In the genomic region with DNA sequence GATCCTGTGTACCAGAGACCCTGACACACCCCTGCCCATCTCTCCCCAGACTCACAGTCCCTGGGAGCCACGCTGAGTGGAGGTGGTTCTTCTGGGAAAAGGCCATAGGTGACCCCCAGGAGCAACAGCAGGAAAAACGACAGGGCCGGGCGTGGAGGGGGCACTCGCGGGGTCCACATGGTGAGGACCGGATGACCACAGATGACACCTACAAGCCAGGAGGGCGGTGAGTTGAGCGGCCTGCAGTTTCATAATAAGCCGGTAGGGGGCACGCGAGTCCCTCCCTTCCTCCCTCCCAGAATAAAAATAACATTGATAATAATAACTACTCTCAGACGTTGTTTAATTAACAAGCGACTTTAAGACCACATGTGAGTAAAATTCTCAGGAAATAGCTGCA, we compare ENCODE assay signal across 8 mouse cellular contexts. TPM values are rescaled to one million over a fixed set of nuclear protein-coding genes. Genes with fewer than 3 reads are reported as not detected.
A peak's percentile ranks its signal among the peaks of the same experiment; 100 is the strongest.
DNase-seq lines count a peak whose midpoint lies in the region; ATAC-seq and TF ChIP-seq lines count a peak whose summit lies in the region.

No protein-coding gene starts in this region.

- no peak overlapping the region for H3K9ac ChIP-seq in forebrain, embryonic 14.5 days (ENCODE audit: low read length)
- H3K9ac ChIP-seq in forebrain, embryonic 16.5 days (replicated peaks; ENCODE audit: low read depth, low read length): no peak overlapping the region

- H3K4me1 ChIP-seq in forebrain, embryonic 14.5 days (ENCODE audit: control insufficient read depth, insufficient read depth, low read length): 0 out of 2 replicates have a peak, but pooled peaks cover 7% of the 10 kb centered on the region
- peaks cover 13% of the 10 kb centered on the region for H3K4me1 ChIP-seq in forebrain, embryonic 16.5 days (replicated peaks; ENCODE audit: control insufficient read depth, insufficient read depth, low read length)

- H3K36me3 ChIP-seq in forebrain, embryonic 14.5 days (ENCODE audit: control insufficient read depth, insufficient read depth, low read length): peaks cover 18% of the 10 kb centered on the region
- peaks cover 4% of the 10 kb centered on the region; the same call in 1 of the 2 replicates for H3K36me3 ChIP-seq in forebrain, embryonic 16.5 days (ENCODE audit: control insufficient read depth, insufficient read depth)
- H3K36me3 ChIP-seq in C2C12 (ENCODE audit: control insufficient read depth, insufficient read depth): no peaks in the 10 kb centered on the region
- no peaks in the 10 kb centered on the region for H3K36me3 ChIP-seq in splenic B cell, adult 2 months (ENCODE audit: control insufficient read depth, insufficient read depth, low read length, poor library complexity, severe bottlenecking)

- no peaks in the 10 kb centered on the region for H3K79me3 ChIP-seq in C2C12 (ENCODE audit: low read depth)

- 0 out of 2 replicates have a peak, but pooled peaks have one; percentile 15 for ATAC-seq in forebrain, embryonic 14.5 days
- no peak for ATAC-seq in forebrain, embryonic 16.5 days
- ATAC-seq in granulocyte monocyte progenitor cell, adult 5-6 weeks (replicated peaks; ENCODE audit: poor library complexity, severe bottlenecking): peak; percentile 33
- peak; percentile 50 for ATAC-seq in megakaryocyte progenitor cell, adult 5-6 weeks (replicated peaks; ENCODE audit: poor library complexity)

- no peak overlapping the region for H3K4me3 ChIP-seq in forebrain, embryonic 14.5 days (ENCODE audit: low read depth, low read length)
- no peak overlapping the region for H3K4me3 ChIP-seq in forebrain, embryonic 16.5 days (replicated peaks; ENCODE audit: low read length)
- no peak overlapping the region for H3K4me3 ChIP-seq in C2C12 (ENCODE audit: insufficient read depth, poor library complexity, severe bottlenecking)

- DNase-seq in forebrain, embryonic 14.5 days (ENCODE audit: low spot score): peak; percentile 46
- peak; percentile 58 for DNase-seq in c-Kit-positive CD71-positive TER-119-negative erythroid progenitor cells, embryonic 14.5 days (ENCODE audit: low read depth)
- DNase-seq in kidney, postnatal 25 days: peak; percentile 65 to 78
- DNase-seq in splenic B cell, adult 2 months (ENCODE audit: low read depth, low spot score): peak; percentile 85

- H3K4me2 ChIP-seq in forebrain, embryonic 14.5 days (ENCODE audit: low read length): no peak overlapping the region
- H3K4me2 ChIP-seq in forebrain, embryonic 16.5 days (ENCODE audit: low read length): no peak overlapping the region

- no peaks in the 10 kb centered on the region for H3K27me3 ChIP-seq in forebrain, embryonic 14.5 days (replicated peaks; ENCODE audit: control insufficient read depth, insufficient read depth, low read length)
- H3K27me3 ChIP-seq in forebrain, embryonic 16.5 days (replicated peaks; ENCODE audit: control insufficient read depth, insufficient read depth, low read length): no peaks in the 10 kb centered on the region
- H3K27me3 ChIP-seq in C2C12 (ENCODE audit: control insufficient read depth, insufficient read depth, insufficient read length): peaks cover 13% of the 10 kb centered on the region
- H3K27me3 ChIP-seq in splenic B cell, adult 2 months (ENCODE audit: control insufficient read depth, insufficient read depth, low read length, poor library complexity, severe bottlenecking): no peaks in the 10 kb centered on the region

- H3K79me2 ChIP-seq in C2C12 (ENCODE audit: control insufficient read depth, insufficient read depth): no peaks in the 10 kb centered on the region

- no peak overlapping the region for H3K27ac ChIP-seq in forebrain, embryonic 14.5 days (ENCODE audit: low read depth, low read length)
- no peak overlapping the region for H3K27ac ChIP-seq in forebrain, embryonic 16.5 days (ENCODE audit: low read length)

- WGBS in forebrain, embryonic 14.5 days: 3% methylated on average over 14 of the region's 14 CpGs
- 5% methylated on average over 14 of the region's 14 CpGs for WGBS in forebrain, embryonic 16.5 days

- H3ac ChIP-seq in C2C12 (ENCODE audit: control insufficient read depth, insufficient read length, low read depth): no peak overlapping the region

- H3K9me3 ChIP-seq in forebrain, embryonic 14.5 days (replicated peaks; ENCODE audit: control insufficient read depth, low read length): no peaks in the 10 kb centered on the region
- no peaks in the 10 kb centered on the region for H3K9me3 ChIP-seq in forebrain, embryonic 16.5 days (ENCODE audit: control insufficient read depth, low read length)

- peak; percentile 81 for TF ChIP-seq CTCF in C2C12 (IDR thresholded peaks at IDR 0.05; ENCODE audit: control insufficient read depth, insufficient read depth, insufficient read length)

TF ChIP-seq in C2C12, 6 proteins besides CTCF, POLR2A, EP300 and RAD21:
- TF ChIP-seq FOSL1 (IDR thresholded peaks at IDR 0.05; ENCODE audit: insufficient read depth, low read length, poor library complexity, severe bottlenecking) (no peak), MAX (IDR thresholded peaks at IDR 0.05) (no peak), CEBPB (IDR thresholded peaks at IDR 0.05; ENCODE audit: low read depth) (no peak), MYOG (IDR thresholded peaks at IDR 0.05; ENCODE audit: control insufficient read depth, extremely low read depth, insufficient read length) (no peak), MYOD1 (IDR thresholded peaks at IDR 0.05; ENCODE audit: control insufficient read depth, insufficient read length, low read depth) (no peak), USF1 (IDR thresholded peaks at IDR 0.05; ENCODE audit: low read depth) (no peak)

RNA-seq across cellular contexts. Expression of a gene that starts 7.5 kb away (rescaled TPM):
- 9.4 and 12.1 TPM in 2 replicates for polyA plus RNA-seq in forebrain, embryonic 14.5 days (2014; fragmentation: Nextera tagmentation; extraction: Ambion mirVana)
- polyA plus RNA-seq in forebrain, embryonic 16.5 days (2015; fragmentation: Nextera tagmentation; extraction: Ambion mirVana): 10.1 and 10.7 TPM in 2 replicates
- 0.81 TPM for polyA plus RNA-seq in C2C12 (2012; fragmentation: generic; extraction: Trizol)
- 4.3 and 5.1 TPM in 2 replicates for total RNA-seq in granulocyte monocyte progenitor cell, adult 5-6 weeks (2014; fragmentation: Nextera tagmentation)
- 6.0 and 7.7 TPM in 2 replicates for total RNA-seq in granulocyte monocyte progenitor cell, adult 5-6 weeks (2017)
- 1.8 and 2.2 TPM in 2 replicates for total RNA-seq in megakaryocyte progenitor cell, adult 5-6 weeks (2015)
- 3.2 and 4.9 TPM in 2 replicates for total RNA-seq in megakaryocyte progenitor cell, adult 5-6 weeks (2017)

RNA-seq across cellular contexts. Expression of a gene that starts 10.9 kb away (rescaled TPM):
- polyA plus RNA-seq in forebrain, embryonic 14.5 days (2014; fragmentation: Nextera tagmentation; extraction: Ambion mirVana): not detected in 2 replicates
- 0.22 TPM in 1 of 2 replicates, not detected in the other for polyA plus RNA-seq in forebrain, embryonic 16.5 days (2015; fragmentation: Nextera tagmentation; extraction: Ambion mirVana)
- 0.02 TPM for polyA plus RNA-seq in C2C12 (2012; fragmentation: generic; extraction: Trizol)
- 0.45 and 0.96 TPM in 2 replicates for total RNA-seq in granulocyte monocyte progenitor cell, adult 5-6 weeks (2014; fragmentation: Nextera tagmentation)
- total RNA-seq in granulocyte monocyte progenitor cell, adult 5-6 weeks (2017): 0.69 and 2.6 TPM in 2 replicates
- 1.6 and 3.6 TPM in 2 replicates for total RNA-seq in megakaryocyte progenitor cell, adult 5-6 weeks (2015)
- 1.4 and 4.7 TPM in 2 replicates for total RNA-seq in megakaryocyte progenitor cell, adult 5-6 weeks (2017)

RNA-seq across cellular contexts. Expression of a gene that starts 15.3 kb away (rescaled TPM):
- 0.42 and 0.67 TPM in 2 replicates for polyA plus RNA-seq in forebrain, embryonic 14.5 days (2014; fragmentation: Nextera tagmentation; extraction: Ambion mirVana)
- 0.67 and 1.4 TPM in 2 replicates for polyA plus RNA-seq in forebrain, embryonic 16.5 days (2015; fragmentation: Nextera tagmentation; extraction: Ambion mirVana)
- polyA plus RNA-seq in C2C12 (2012; fragmentation: generic; extraction: Trizol): 0.08 TPM
- not detected in 2 replicates for total RNA-seq in granulocyte monocyte progenitor cell, adult 5-6 weeks (2014; fragmentation: Nextera tagmentation)
- 0.09 TPM in 1 of 2 replicates, not detected in the other for total RNA-seq in granulocyte monocyte progenitor cell, adult 5-6 weeks (2017)
- 0.17 TPM in 1 of 2 replicates, not detected in the other for total RNA-seq in megakaryocyte progenitor cell, adult 5-6 weeks (2015)
- total RNA-seq in megakaryocyte progenitor cell, adult 5-6 weeks (2017): 0.14 TPM in 1 of 2 replicates, not detected in the other

RNA-seq across cellular contexts. Expression of a gene that starts 23.1 kb away (rescaled TPM):
- 0.04 and 0.07 TPM in 2 replicates for polyA plus RNA-seq in forebrain, embryonic 14.5 days (2014; fragmentation: Nextera tagmentation; extraction: Ambion mirVana)
- 0.09 and 0.14 TPM in 2 replicates for polyA plus RNA-seq in forebrain, embryonic 16.5 days (2015; fragmentation: Nextera tagmentation; extraction: Ambion mirVana)
- 3.2 TPM for polyA plus RNA-seq in C2C12 (2012; fragmentation: generic; extraction: Trizol)
- total RNA-seq in granulocyte monocyte progenitor cell, adult 5-6 weeks (2014; fragmentation: Nextera tagmentation): not detected in 2 replicates
- total RNA-seq in granulocyte monocyte progenitor cell, adult 5-6 weeks (2017): not detected in 2 replicates
- total RNA-seq in megakaryocyte progenitor cell, adult 5-6 weeks (2015): not detected in 2 replicates
- not detected in 2 replicates for total RNA-seq in megakaryocyte progenitor cell, adult 5-6 weeks (2017)

RNA-seq across cellular contexts. Expression of a gene that starts 29.6 kb away (rescaled TPM):
- polyA plus RNA-seq in forebrain, embryonic 14.5 days (2014; fragmentation: Nextera tagmentation; extraction: Ambion mirVana): 9.7 and 10.9 TPM in 2 replicates
- polyA plus RNA-seq in forebrain, embryonic 16.5 days (2015; fragmentation: Nextera tagmentation; extraction: Ambion mirVana): 10.1 and 10.2 TPM in 2 replicates
- polyA plus RNA-seq in C2C12 (2012; fragmentation: generic; extraction: Trizol): 2.3 TPM
- total RNA-seq in granulocyte monocyte progenitor cell, adult 5-6 weeks (2014; fragmentation: Nextera tagmentation): 1.0 and 1.1 TPM in 2 replicates
- total RNA-seq in granulocyte monocyte progenitor cell, adult 5-6 weeks (2017): 2.0 and 2.7 TPM in 2 replicates
- 1.5 and 2.2 TPM in 2 replicates for total RNA-seq in megakaryocyte progenitor cell, adult 5-6 weeks (2015)
- total RNA-seq in megakaryocyte progenitor cell, adult 5-6 weeks (2017): 0.91 and 2.8 TPM in 2 replicates
